Mouse (Mus musculus): ENCODE data around the gene Ccdc83.

GRCm38 (mm10) chr7:90236289-90236905, 29.2 kb downstream of the Ccdc83 start:
- no peak for TF ChIP-seq CTCF (IDR thresholded peaks at IDR 0.05; ENCODE audit: insufficient read depth, low read depth, low read length)
- no peak for TF ChIP-seq POLR2A (IDR thresholded peaks at IDR 0.05; ENCODE audit: insufficient read depth, low read depth, low read length)

Data from olfactory bulb, adult 2 months (tissue).